Mouse (Mus musculus) forebrain, embryonic 16.5 days (tissue): ENCODE measurements at regions not wholly inside any gene's neighbourhood (a gene's known extent, or its start where the extent isn't known, plus 50 kb on each side); places are given as distances from the start of the nearest gene placed in this dataset.

Experiments
- ATAC-seq: fragments of 200-750 bp; cut with Nextera tagmentation; 2 replicates; pipeline ENCODE4 v1.8.0; 2017; ENCODE audit warnings: mild to moderate bottlenecking, moderate library complexity
- H3K27ac ChIP-seq: fragments of 300-500 bp; sonication (generic); 2 replicates; pipeline ENCODE4 v1.5.1; 2014; ENCODE audit warnings: low read length, control low read depth
- H3K27me3 ChIP-seq: fragments of 300-500 bp; sonication (generic); replicated peaks from 2 replicates; pipeline ENCODE4 v1.6.1; 2014; ENCODE audit warnings: low read length; ENCODE audit not compliant: control insufficient read depth, insufficient read depth
- H3K36me3 ChIP-seq: fragments of 300-500 bp; sonication (generic); 2 replicates; pipeline ENCODE4 v1.6.1; 2014; ENCODE audit not compliant: control insufficient read depth, insufficient read depth
- H3K4me1 ChIP-seq: fragments of 300-500 bp; sonication (generic); replicated peaks from 2 replicates; pipeline ENCODE4 v1.6.1; 2014; ENCODE audit warnings: low read length; ENCODE audit not compliant: control insufficient read depth, insufficient read depth
- H3K4me2 ChIP-seq: fragments of 300-500 bp; sonication (generic); 2 replicates; pipeline ENCODE4 v1.6.1; 2014; ENCODE audit warnings: mild to moderate bottlenecking, low read length, control low read depth
- H3K4me3 ChIP-seq: fragments of 300-500 bp; sonication (generic); replicated peaks from 2 replicates; pipeline ENCODE4 v1.5.1; 2014; ENCODE audit warnings: mild to moderate bottlenecking, low read length, control low read depth
- H3K9ac ChIP-seq: fragments of 300-500 bp; sonication (generic); replicated peaks from 2 replicates; pipeline ENCODE4 v1.6.1; 2014; ENCODE audit warnings: low read depth, low read length, control low read depth
- H3K9me3 ChIP-seq: fragments of 300-500 bp; sonication (generic); 2 replicates; pipeline ENCODE4 v1.6.1; 2016; ENCODE audit warnings: low read length; ENCODE audit not compliant: control insufficient read depth
- WGBS: fragments of 180-500 bp; shearing (Covaris S2); extraction: QIAGEN DNeasy Blood & Tissue Kit; methylation state at CpG from one replicate; pipeline ENCODE4 v1.1.7; 2014; 5-methylcytosine and 5-hydroxymethylcytosine counted together

GRCm38 (mm10) chr1:189063209-189063608, 55.6 kb upstream of the Kctd3 start:
- no peak for ATAC-seq
- H3K36me3 ChIP-seq = no peaks in the 10 kb centered on the region
- 76% methylated on average over 7 of the region's 7 CpGs for whole genome bisulfite sequencing
- H3K9me3 ChIP-seq = no peaks in the 10 kb centered on the region
- no peaks in the 10 kb centered on the region for H3K27me3 ChIP-seq
- H3K4me2 ChIP-seq = no peak overlapping the region
- no peak overlapping the region for H3K4me3 ChIP-seq
- no peak overlapping the region for H3K9ac ChIP-seq
- H3K27ac ChIP-seq = no peak overlapping the region
- H3K4me1 ChIP-seq = peaks cover 17% of the 10 kb centered on the region; the same call in 1 of the 2 replicates
